Mouse (Mus musculus): ENCODE measurements around the gene Mipol1.

Gene Mipol1

DNA sequence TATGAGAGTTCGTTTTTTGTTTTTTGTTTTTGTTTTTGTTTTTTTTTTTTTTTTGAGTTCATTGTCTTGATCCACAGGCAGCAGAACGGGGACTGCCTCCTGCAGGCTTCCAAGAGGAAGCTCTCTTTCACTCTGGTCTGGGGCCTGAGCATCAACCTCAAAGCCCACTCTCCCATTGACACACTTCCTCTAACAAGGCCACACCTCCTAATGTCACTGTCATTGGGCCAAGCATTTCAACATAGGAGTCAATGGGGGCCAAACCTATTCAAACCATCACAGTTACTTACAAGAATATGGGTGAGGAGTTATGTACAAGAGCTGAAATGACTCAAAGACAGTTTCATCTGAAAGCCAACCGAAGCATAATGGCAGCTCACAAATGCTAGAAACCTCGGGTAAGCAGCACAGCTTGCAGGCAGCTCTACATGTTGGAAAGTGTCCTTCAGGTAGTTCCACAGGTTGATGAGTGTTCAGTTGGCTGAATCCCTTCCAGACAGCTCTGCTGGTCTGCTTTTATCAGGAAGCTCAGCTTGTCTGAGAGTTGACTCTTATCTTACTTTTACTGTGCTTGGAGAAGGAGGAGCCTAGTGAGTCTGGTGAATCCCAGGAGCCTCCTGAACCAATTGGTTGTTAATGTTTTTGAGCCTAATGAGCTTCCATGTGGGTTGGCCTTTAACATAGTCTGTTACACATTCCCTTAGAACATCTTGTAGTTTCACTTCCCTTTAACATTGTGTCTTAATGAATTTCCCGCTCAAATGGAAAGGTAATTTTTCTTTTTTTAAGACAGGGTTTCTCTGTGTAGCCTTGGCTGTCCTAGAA, 13.7 kb downstream of the Mipol1 start:
- no peak for DNase-seq

DNA sequence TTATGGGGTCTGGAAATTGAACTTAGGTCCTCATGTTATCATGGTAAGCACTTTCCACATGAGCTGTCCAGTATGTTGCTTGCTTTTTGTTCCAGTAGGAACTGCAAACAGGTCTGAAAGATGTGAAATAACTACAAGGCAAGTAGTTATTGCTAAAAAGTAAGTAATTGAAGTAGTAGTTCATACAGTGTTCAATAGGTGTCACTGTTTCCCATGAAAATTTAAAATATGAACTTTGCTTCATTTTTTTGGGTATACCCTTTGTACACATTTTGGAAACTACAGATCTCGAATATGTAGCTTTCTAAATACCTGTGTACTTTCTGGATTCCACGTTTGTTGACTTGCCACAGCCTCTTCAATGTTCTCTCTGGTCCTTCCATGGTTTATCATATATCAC, 28.3 kb downstream of the Mipol1 start:
- DNase-seq, result no peak

DNA sequence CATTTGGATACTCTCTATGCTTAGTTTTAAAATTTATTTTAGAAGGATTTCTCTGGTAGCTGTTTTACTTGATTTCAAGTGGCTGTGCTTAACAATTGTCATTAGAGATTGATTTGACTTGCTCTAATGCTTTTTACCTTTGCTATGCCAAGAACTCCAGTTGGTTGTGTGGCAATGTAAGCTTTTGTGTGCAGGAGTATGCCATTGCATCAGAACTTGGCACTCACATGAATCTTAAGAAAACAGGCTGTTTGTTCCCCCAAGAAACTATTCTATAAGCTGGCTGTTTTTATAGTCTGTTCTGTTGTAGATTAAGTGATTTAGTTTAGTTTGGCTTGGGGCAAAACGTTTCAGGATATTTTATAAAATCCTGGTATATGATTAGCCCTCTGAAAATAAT, 45.2 kb downstream of the Mipol1 start:
- DNase-seq, result no peak

DNA sequence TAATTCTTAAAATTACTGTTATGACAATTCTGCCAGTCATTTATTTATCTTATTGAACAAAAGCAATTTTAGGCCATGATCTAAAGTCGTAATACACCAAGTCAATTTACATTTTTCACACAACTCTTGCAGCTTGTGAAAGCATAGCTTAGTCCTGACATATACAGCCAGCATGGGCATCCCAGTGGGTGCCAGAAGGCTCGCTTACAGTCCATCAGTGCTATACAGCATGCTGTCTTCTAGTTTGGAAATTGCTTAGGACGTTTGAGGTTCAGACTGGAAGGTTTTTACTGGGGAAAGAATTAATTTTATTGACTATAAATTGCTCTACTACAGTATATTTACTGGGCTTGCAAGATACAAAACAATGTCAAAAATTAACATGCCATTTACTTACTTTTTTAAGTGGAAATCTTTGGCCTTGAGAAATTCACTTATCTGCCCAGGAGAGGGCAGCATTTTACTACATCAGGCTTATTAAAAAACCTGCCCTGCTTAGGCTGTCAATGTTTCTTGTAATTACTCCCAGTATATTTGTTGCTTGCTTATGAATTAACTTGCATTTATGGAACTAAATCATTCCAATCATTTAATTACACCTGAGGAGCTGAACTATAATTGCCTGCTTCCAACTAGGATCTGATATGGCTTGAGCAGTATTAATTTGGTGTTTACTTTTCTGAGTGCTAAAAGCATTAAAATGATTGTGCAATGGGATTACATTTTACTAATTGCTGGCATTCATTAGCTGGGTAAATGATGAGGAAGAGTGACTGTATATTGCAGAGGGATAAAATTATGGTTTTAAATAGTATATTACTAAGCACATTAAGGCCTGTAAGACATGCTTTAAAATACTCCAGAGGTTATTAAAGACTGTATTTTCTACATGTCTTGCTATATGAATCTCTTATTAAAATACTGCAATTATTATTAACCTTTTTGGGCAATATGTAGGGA, 51.2 kb downstream of the Mipol1 start:
- DNase-seq, result peak in 1 of 2 experiments; percentile 9

DNA sequence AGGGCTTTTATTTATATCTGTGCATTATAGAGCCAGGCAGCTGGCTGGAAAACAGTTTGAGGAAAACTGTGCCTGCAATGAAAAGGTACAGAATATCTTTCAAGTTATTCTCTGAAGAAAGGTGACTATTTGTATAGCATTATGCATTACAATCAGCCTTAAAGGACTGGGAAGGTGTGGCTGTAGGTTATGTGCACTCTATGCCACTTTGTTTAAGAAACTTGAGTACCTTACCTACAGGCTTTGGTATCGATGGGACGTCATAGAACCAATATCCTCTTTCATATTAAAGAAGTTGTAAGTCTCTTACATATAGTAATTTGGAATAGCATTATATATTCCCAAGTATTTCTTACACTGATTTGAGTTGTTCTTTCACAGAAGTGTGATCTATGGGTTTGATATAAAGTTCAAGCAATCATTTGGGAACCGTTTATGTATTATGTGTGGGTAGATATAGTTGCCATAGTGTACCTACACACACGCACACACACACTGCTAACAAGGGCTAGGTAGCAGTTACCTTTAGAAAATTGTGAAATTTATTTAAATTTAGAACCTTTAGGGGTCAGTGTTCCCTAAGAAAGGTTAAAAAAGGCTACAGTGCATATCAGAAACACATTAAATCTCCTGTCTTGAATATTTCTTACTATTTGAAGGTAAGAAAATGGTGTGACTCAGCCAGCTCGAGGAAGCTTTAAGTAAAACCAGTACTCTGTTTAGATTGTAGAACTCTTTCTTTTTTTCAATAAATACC, 55.3 kb downstream of the Mipol1 start:
- no peak for DNase-seq

DNA sequence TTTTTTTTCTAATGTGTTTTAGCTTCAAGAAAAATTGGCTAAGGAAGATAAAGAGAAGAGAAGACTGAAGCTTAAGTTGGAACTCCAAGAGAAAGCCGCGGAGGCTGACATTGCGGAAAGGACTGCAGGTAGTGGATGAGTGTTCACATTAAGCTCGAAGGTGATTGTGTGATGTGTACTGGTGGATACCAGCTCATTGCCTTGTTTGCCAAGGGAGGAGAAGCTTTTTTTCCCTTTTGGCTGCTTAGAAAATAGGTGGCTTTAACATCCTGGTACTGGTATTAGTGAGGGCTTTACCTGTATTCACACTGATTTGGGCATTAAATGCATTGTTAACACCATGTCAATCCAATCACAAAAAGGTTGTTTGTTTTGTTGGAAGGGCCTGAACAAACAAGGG, 77.1 kb downstream of the Mipol1 start:
- no peak for DNase-seq

DNA sequence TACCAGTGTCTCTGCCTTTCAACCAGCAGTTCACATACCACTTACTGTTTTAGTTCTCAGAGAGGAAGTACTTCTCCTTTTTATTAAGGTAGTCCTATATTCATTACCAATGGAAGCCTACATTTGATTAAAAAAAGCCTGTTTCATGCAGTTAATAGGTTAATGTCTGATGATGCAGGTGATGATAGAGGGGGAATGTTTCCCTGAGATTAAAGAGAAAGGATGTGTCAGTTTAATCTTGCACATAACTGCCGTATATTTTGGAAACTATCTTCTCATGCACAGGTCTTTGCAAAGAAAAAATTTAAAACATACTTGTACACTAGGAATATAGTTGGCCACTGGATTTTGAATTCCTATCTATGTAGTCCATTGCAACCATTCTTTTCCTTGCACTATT, 77.5 kb downstream of the Mipol1 start:
- no peak for DNase-seq

DNA sequence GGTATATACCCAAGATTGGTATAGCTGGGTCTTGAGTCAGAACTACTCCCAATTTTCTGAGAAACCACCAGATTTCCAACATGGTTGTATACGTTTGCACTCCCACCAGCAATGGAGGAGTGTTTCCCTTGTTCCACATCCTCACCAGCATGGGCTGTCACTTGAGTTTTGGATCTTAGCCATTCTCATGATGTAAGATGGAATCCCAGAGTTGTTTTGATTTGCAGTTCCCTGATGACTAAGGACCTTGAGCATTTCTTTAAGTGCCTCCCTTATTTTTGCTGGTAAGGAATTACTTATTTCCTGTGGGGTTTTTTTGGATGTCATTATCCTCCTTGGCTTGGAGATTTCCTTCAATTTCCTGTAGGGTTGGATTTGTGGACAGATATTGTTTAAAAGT, 108.8 kb downstream of the Mipol1 start:
- DNase-seq, result no peak

DNA sequence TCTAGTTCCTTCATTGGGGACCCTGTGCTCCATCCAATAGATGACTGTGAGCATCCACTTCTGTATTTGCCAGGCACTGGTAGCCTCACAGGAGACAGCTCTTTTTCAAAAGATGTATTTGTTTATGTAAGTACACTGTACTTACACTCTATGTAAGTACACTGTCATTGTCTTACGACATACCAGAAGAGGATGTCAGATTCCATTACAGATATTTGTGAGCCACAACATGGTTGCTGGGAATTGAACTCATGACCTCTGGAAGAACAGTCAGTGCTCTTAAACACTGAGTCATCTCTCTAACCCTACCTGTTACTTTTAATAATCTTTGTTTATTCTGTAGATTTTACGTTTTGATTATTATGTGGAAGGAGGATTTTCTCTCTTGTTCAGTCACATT, 109.9 kb downstream of the Mipol1 start:
- no peak for DNase-seq

DNA sequence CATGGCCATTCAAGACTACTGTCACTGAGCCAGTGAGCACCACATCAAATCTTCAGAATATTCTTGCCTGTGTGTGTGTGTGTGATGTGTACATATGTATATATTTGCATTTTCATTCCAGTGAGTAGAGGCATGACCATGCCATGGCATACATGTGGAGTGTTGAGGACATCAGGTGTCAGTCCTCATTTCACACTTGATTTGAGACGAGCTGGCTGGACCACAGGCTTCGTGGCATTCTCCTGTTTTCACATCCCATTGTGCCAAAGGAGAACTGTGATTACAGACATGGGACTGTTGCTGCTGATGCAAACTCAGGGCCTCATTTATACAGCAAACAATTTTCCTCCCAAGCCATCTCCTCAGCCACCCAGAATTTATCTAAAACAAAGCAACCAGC, 132.5 kb downstream of the Mipol1 start:
- no peak for DNase-seq

DNA sequence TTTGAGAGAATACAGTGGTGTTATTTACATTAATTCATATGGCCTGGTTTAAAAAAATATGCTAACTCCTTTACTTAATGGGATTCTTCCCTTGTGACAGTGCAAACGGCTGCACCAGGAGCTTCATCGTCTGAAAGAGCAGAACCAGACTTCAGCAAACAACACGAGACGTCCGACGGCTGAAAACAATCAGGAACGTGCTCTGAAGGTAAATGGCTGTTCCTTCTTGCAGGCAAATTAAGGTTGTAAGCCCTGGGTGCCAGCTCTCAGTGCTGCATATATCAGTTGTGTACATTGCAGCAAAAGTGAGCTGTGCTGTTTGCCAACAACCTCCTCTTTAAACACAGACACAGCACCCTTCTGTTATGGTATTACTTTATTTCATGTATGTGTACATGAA, 133.8 kb downstream of the Mipol1 start:
- DNase-seq, result no peak

DNA sequence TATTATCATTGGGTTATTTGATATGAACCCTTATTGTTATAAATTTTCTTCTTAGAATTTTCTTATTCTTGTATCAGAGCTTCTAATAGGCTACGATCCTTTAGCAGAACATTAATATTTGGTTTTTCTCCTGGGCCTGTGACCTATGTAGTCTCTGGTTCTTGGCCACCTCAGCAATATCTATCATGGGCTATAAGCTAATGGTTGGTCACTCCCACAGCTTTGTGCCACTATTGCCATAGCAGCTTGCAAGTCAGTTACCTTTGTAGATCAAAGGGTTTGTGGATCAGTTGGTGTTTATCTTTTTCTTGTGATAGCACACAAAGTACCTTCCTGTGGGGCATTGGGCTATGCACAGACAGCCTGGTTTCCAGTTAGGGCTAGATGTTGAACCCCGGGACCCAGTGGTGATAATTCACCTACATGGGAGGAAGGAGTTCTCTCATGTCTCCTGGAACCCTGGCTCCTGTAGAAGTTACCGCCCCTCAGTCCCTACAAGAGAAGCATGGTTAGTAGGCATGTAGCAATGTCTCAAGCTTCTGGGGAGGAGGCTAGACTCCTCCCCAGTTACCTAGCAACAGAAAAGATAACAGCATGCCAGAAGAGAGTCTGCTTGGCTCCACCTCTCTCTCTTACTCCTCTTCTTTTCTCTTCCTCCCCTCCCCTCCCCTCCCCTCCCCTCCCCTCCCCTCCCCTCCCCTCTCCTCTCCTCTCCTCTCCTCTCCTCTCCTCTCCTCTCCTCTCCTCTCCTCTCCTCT, 141.7 kb downstream of the Mipol1 start:
- no peak for DNase-seq

DNA sequence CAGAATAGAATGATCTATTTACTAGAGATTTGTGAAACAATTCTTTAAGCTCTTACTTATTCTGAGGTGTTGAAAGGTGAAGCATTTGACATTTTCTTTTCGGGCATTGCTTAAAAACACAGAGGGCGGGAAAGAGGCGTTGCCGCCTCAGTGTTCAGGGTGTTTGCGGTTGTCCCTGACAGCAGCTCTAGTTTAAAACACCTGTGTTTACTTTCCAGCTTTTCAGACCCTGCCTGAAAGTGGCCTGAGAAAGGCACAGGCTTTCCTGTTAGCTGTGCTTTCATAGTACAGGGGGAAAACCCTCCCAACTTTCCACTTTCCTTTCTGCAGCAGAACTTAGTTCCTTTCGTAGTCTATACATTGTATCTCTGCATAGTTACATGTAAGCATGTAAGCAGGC, 152.6 kb downstream of the Mipol1 start:
- DNase-seq, result no peak

DNA sequence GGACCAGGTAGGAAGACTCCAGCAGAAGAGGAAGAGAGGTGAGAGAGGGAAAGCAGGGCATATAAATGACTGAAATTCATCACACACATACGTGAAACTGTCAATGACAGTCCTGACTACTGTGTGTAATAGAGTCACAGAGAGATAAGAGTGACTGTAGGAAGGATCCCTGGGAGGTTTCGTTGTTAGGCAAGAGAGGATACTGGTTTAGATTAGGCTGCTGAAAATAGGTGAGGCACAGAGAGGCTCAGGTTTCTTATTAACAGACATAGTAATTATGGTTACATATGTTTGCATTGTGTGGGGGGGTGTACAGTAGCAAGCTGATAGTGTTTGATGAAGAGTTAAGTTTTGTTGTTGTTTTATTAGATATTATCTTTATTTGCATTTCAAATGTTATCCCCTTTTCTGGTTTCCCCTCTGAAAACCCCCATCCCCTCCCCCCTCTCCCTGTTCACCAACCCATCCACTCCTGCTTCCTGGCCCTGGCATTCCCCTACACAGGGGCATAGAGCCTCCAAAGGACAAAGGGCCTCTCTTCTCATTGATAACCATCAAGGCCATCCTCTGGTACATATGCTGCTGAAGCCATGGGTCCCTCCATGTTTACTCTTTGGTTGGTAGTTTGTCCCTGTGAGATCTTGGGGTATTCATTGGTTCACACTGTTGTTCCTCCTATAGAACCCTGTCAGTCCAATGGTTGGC, 157.5 kb downstream of the Mipol1 start:
- DNase-seq, result no peak

DNA sequence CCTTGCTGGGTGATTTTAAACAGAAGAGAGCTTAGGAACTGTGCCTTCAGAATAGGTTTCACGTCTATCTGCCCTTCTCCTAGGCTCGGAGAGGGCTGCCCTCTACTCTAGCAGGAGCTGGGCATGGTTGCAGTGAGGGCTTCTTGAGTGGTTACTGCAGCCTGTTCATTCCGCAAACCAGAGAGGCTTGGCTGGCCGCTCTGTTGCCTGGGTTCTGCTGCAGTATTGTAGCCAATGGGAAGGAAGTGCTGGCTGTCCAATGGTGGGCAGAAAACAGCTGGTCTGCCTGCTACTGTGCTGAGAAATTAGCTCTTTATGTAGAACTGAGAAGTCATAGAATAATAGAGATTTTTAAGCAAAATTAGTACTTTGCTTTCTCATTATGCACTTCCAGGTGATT, 169.3 kb downstream of the Mipol1 start:
- DNase-seq, result no peak

DNA sequence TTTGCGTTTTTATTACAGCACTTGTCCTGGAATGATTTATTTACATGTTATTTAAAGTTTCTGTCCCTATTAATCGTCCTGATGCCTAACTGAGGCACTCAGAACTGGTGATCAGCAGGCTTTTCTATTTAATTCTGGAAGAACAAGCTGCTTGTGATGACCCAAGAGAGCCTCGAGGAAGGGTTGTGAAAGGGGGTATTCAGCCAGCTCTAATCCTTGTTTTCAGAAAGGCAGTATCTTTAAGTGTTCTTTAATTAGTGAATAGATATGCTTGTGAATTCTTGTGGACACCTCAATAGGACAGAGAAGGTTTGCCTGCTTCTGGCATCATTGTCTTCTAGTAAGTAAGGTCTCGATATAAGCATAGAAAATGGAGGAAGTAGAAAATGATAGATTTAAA, 170.0 kb downstream of the Mipol1 start:
- no peak for DNase-seq

DNA sequence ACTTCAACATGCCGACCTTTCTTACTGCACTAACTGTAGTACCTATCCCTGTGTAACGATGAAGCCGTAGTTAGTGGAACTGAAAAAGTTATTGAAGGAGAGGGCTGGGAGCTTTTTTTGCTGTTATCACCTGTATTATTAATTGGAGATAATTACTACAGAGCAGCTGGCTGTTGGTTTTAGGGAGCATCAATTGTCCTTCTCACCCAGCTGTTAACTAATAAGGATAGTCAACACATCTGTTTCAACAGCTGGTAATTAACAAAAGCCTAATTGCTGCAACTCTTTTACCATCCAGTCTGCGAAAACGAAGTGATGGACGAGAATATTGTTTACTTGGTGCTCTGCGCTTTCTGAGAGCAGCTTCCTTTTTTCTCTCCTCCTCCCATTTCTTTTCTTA, 170.9 kb downstream of the Mipol1 start:
- no peak for DNase-seq

DNA sequence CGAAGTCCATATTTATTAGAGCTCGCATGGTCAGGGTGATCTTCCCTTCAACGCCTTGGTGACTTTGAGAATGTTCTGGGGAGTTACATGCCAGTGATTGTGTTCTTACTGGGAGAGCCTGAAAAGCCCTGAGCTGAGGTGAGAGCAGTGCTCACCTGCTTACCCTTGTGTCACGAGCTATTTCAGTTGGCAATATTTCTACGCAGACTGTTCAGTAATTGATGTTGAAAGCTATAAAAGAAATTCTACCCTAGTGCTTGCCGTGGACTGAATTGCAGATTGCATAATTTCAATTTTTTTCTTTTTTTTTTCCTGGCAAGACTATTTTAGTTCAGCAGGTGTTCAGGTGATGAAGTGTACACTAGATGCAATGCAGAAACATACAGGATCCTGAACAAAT, 172.1 kb downstream of the Mipol1 start:
- DNase-seq, result no peak

DNA sequence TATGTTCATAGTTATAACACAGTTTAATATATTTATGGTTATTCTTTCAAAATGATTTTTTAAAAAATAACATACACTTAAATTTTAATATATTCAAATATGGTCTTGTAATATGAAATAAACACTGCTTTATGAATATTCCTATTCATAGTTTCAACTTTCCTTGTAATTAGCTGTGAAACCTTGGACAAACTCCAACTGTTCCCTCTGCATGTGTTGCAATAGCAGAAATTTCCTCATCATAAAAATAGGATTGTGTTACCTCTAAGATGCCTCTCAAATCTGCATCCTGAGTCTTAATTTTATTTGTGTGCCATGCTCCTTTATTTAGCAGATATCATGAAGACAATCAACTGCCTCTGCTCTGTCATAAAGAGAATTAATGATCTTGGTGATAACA, 179.7 kb downstream of the Mipol1 start:
- no peak for DNase-seq

DNA sequence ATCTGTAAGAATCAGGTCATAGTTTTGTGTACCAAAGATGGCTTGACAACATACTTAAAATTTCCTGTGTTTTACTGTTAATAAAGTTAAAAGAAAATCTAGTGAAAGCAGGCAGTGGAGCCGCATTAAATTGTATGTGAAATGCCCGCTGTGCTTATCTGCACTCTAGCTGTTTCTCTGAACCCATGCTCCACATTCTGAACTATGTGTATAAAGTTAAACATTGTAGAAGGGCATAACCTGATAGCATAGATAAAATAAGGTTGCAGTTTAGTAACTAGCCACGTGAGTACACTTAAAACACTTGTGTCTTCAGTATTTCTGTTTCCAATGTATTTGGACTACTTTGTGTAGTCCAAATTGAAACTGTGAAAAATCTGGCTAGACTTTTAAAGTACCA, 183.6 kb downstream of the Mipol1 start:
- DNase-seq, result no peak

DNA sequence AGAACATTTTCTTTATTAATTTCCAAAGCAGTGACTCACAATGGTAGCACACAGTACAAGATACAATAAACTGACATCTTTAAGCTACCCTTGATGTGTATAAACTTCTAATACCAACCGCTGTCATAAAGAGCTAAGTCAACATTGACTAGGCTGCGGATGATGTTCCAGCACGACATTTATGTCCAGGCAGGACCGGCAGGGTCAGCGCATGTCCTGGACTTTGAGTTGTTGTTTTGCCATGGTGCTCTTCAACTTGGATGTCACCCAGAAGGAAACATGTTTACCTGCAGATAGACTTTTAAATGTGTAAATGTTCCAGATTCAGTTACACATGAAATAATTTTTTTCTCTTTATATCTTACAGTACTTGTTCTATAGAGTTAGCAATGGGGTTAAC, 194.7 kb downstream of the Mipol1 start:
- no peak for DNase-seq

DNA sequence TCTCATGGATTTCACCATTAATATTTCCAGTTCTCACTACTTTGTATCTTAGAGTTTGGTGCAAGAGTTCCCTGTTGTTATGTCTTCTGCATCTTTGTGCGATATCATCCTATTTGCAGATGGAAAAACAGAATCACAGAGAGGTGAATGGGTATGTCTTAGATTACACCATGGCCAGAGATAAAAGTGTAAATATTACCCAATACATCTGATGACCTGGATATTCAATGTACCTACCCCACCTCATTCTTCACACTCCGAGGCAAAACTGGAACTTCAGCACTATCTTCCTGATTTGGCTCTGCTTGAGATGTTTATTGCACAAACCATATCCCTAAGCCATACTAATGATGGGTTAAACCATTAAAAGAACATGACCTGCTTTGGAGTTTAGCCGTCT, 198.0 kb downstream of the Mipol1 start:
- no peak for DNase-seq

Data from cerebellum, adult 18-20 months (tissue).